In the genomic region with DNA sequence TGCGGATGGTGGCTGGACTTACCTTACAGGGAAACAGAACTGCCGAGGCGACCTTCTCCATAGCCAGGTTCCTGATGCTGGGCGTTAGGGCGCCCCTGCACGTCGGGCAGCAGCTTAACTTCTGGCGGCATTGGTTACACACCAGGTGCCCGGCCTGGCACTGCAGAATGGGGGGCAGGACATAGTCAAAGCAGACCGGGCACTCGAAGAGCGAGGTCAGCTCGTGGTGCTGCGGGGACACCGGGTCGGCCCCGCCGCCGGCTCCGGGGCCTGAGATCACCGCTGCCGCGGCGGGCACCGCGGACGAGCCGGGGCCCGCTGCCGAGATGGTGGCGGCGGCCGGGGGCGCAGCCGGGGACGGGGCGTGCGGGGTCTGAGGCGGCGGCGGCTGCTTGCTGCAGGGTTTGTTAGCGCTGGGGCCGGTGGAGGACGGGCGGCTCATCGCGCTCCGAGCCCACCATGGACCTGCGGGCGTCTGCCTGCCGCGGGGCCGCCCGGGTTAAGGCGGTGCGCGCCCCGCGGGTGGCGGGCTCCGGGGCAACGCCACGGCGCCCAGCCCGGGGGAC, we compare ENCODE assay signal across 7 mouse cellular contexts. TPM values are rescaled to one million over a fixed set of nuclear protein-coding genes. Genes with fewer than 3 reads are reported as not detected.
DNase-seq lines count a peak whose midpoint lies in the region; TF ChIP-seq lines count a peak whose summit lies in the region.

No protein-coding gene starts in this region.

- H3K27me3 ChIP-seq in kidney, adult 2 months (replicated peaks; ENCODE audit: control insufficient read depth, insufficient read depth, low read length) = no peaks in the 10 kb centered on the region
- no peaks in the 10 kb centered on the region for H3K27me3 ChIP-seq in myocyte (ENCODE audit: control insufficient read depth, insufficient read depth, insufficient read length)

- H3K36me3 ChIP-seq in kidney, adult 2 months (ENCODE audit: control insufficient read depth, insufficient read depth, low read length) = no peaks in the 10 kb centered on the region
- H3K36me3 ChIP-seq in myocyte (ENCODE audit: control insufficient read depth, insufficient read depth) = no peaks in the 10 kb centered on the region

- peaks cover 15% of the 10 kb centered on the region; the same call in 1 of the 2 replicates for H3K4me1 ChIP-seq in kidney, adult 2 months (ENCODE audit: control insufficient read depth, insufficient read depth, low read length)

- peak overlapping the region; percentile 74 for H3K4me3 ChIP-seq in kidney, adult 2 months (ENCODE audit: insufficient read depth, low read depth, low read length)
- peak overlapping the region; percentile 90 for H3K4me3 ChIP-seq in myocyte

- 0 out of 2 replicates have a peak, but pooled peaks have one; percentile 7 for TF ChIP-seq CTCF in kidney, adult 2 months (conservative IDR thresholded peaks at IDR 0.05; ENCODE audit: insufficient read depth, insufficient read length, low read depth, low read length)

- H3K27ac ChIP-seq in kidney, adult 2 months (ENCODE audit: insufficient read depth, low read depth, low read length) = peak overlapping the region; percentile 97

- under 1% methylated on average over 65 of the region's 65 CpGs for WGBS in kidney, adult 2 months

- peaks cover 51% of the 10 kb centered on the region for H3K79me2 ChIP-seq in myocyte (ENCODE audit: control insufficient read depth, insufficient read depth)

- H3ac ChIP-seq in myocyte (ENCODE audit: control insufficient read depth, insufficient read length) = peak overlapping the region; percentile 96

- no peak for TF ChIP-seq POLR2A in kidney, adult 2 months (IDR thresholded peaks at IDR 0.05; ENCODE audit: low read depth, low read length)
- peak; percentile 16 for TF ChIP-seq POLR2A in myocyte (IDR thresholded peaks at IDR 0.05; ENCODE audit: insufficient read length, low read depth)

- no peak overlapping the region for H3K4me2 ChIP-seq in myocyte (ENCODE audit: low read depth)

- peak; percentile 71 for DNase-seq in adrenal gland, adult 2 months
- peak; percentile 57 for DNase-seq in embryo, embryonic 9.5 days (ENCODE audit: extremely low spot score)
- peak; percentile 50 to 71 for DNase-seq in heart, adult 18-20 months
- peak; percentile 71 for DNase-seq in kidney, adult 2 months
- DNase-seq in liver = peak; percentile 25
- DNase-seq in spleen, postnatal 36 days (ENCODE audit: low spot score in 2 of 2) = peak; percentile 23 to 38

TF ChIP-seq in myocyte, 11 proteins besides CTCF, POLR2A, EP300 and RAD21:
- TF ChIP-seq MAX (IDR thresholded peaks at IDR 0.05; ENCODE audit: low read depth) = no peak
- peak; percentile 62 for TF ChIP-seq POLR2AphosphoS2 (IDR thresholded peaks at IDR 0.05; ENCODE audit: insufficient read length, low read depth)
TF ChIP-seq in myocyte: peak in this region for 1.

RNA-seq across cellular contexts. Expression of a gene that starts 0.7 kb away (rescaled TPM):
- 10 to 100 TPM; 14.4 to 28.6 TPM for total RNA-seq in adrenal gland, adult 2 months (2021)
- 36.0 and 52.3 TPM in 2 replicates for polyA plus RNA-seq in adrenal gland, adult 2 months (2012; rRNA removed)
- 10 to 100 TPM; 11.8 to 12.5 TPM for total RNA-seq in heart, adult 18-20 months (2021)
- 19.9 and 22.0 TPM in 2 replicates for polyA plus RNA-seq in kidney, adult 2 months (2012; rRNA removed)
- polyA plus RNA-seq in myocyte (2012; fragmentation: generic; extraction: Trizol) = 31.2 TPM

RNA-seq across cellular contexts. Expression of a gene that starts 54.5 kb away (rescaled TPM):
- under 1 TPM; 0.12 to 0.21 TPM for total RNA-seq in adrenal gland, adult 2 months (2021)
- polyA plus RNA-seq in adrenal gland, adult 2 months (2012; rRNA removed) = not detected in 2 replicates
- total RNA-seq in heart, adult 18-20 months (2021) = not detected
- 0.03 and 0.10 TPM in 2 replicates for polyA plus RNA-seq in kidney, adult 2 months (2012; rRNA removed)
- 0.20 TPM for polyA plus RNA-seq in myocyte (2012; fragmentation: generic; extraction: Trizol)

Comparison
In these comparisons a context has a peak if more than half of its experiments do, and no peak if none do; other contexts are left out.
1. Peak in every context shown above with its lines: DNase-seq, H3K4me3 ChIP-seq and H3K27ac ChIP-seq.